23 mouse cellular contexts compared by ENCODE assay signal in the genomic region with DNA sequence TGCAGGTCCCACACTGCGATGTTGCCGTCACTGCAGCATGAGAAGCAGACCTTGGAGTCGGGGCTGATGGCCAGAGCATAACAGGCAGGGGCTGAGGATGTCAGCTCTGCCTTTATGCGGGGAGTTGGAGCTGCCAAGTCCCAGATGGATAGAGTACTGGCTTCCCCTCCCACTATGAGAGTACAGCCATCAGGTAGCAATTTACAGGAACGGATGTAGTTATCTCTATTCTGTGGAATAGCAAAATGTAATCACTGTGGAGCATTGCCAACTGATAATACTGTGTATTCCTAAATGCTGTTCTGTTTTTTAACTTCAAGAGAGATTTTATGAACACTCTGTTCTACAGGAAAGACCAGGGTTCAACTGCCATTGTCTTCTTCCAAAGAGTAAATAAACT.
DNase-seq lines count a peak whose midpoint lies in the region; ATAC-seq and TF ChIP-seq lines count a peak whose summit lies in the region.
"Had no signal": no experiment of that assay in that cellular context is flagged by ENCODE, and none has a peak within 500 bp of the region (broad histone marks: within the 10 kb centered on the region; RNA-seq: fewer than 3 reads in every experiment).

No protein-coding gene starts in this region.

- H3K9ac ChIP-seq in hindbrain, embryonic 11.5 days (ENCODE audit: low read depth, low read length), result no peak overlapping the region
- no peak overlapping the region for H3K9ac ChIP-seq in hindbrain, embryonic 16.5 days (ENCODE audit: low read depth, low read length)
- no peak overlapping the region for H3K9ac ChIP-seq in heart, embryonic 16.5 days (ENCODE audit: low read length)
- H3K9ac ChIP-seq: hindbrain, embryonic 14.5 days; intestine, embryonic 15.5 days; liver, embryonic 14.5 days had no signal

- ATAC-seq in hindbrain, embryonic 11.5 days (ENCODE audit: low FRiP score), result 0 out of 2 replicates have a peak, but pooled peaks have one; percentile 6
- ATAC-seq in hindbrain, embryonic 16.5 days, result no peak
- ATAC-seq in heart, embryonic 16.5 days (replicated peaks; ENCODE audit: extremely low read depth, insufficient read depth, low FRiP score), result peak; percentile 68
- ATAC-seq: activated CD4-positive, CD25-positive, alpha-beta regulatory T cell, adult 4 months; intestine, embryonic 15.5 days had no signal

- H3K27me3 ChIP-seq in hindbrain, embryonic 11.5 days (ENCODE audit: control insufficient read depth, insufficient read depth, low read length), result no peaks in the 10 kb centered on the region
- no peaks in the 10 kb centered on the region for H3K27me3 ChIP-seq in hindbrain, embryonic 16.5 days (replicated peaks; ENCODE audit: control insufficient read depth, insufficient read depth, low read length)
- no peaks in the 10 kb centered on the region for H3K27me3 ChIP-seq in heart, embryonic 16.5 days (ENCODE audit: control insufficient read depth, insufficient read depth, low read length)
- no peaks in the 10 kb centered on the region for H3K27me3 ChIP-seq in small intestine, adult 2 months (ENCODE audit: control insufficient read depth, insufficient read depth, low read length)
- H3K27me3 ChIP-seq: intestine, embryonic 15.5 days had no signal

- no peak for TF ChIP-seq POLR2A in small intestine, adult 2 months (IDR thresholded peaks at IDR 0.05; ENCODE audit: low read depth, low read length)

- H3K9me3 ChIP-seq in hindbrain, embryonic 11.5 days (ENCODE audit: control insufficient read depth, low read length), result no peaks in the 10 kb centered on the region
- no peaks in the 10 kb centered on the region for H3K9me3 ChIP-seq in hindbrain, embryonic 16.5 days (ENCODE audit: control insufficient read depth, low read length)
- no peaks in the 10 kb centered on the region for H3K9me3 ChIP-seq in heart, embryonic 16.5 days (replicated peaks; ENCODE audit: control insufficient read depth, low read length)
- H3K9me3 ChIP-seq: forebrain, embryonic 10.5 days; intestine, embryonic 15.5 days had no signal

- H3K27ac ChIP-seq in hindbrain, embryonic 11.5 days (ENCODE audit: low read depth, low read length), result no peak overlapping the region
- no peak overlapping the region for H3K27ac ChIP-seq in hindbrain, embryonic 16.5 days (ENCODE audit: low read depth, low read length)
- no peak overlapping the region for H3K27ac ChIP-seq in heart, embryonic 16.5 days (ENCODE audit: low read length)
- peak overlapping the region; percentile 80; the same call in 1 of the 2 replicates for H3K27ac ChIP-seq in small intestine, adult 2 months (ENCODE audit: insufficient read depth, low read depth, low read length)
- H3K27ac ChIP-seq: forebrain, embryonic 10.5 days; hindbrain, embryonic 14.5 days; intestine, embryonic 15.5 days; liver, embryonic 14.5 days; macrophage had no signal

- H3K4me1 ChIP-seq in hindbrain, embryonic 11.5 days (replicated peaks; ENCODE audit: control insufficient read depth, insufficient read depth, low read length), result no peaks in the 10 kb centered on the region
- no peaks in the 10 kb centered on the region for H3K4me1 ChIP-seq in hindbrain, embryonic 16.5 days (ENCODE audit: control insufficient read depth, insufficient read depth, low read depth, low read length)
- peaks cover 6% of the 10 kb centered on the region for H3K4me1 ChIP-seq in heart, embryonic 16.5 days (ENCODE audit: control insufficient read depth, insufficient read depth, low read length)
- H3K4me1 ChIP-seq in small intestine, adult 2 months (ENCODE audit: control insufficient read depth, insufficient read depth, insufficient read length, low read length), result peaks cover 30% of the 10 kb centered on the region
- H3K4me1 ChIP-seq: intestine, embryonic 15.5 days had no signal

- no peaks in the 10 kb centered on the region for H3K36me3 ChIP-seq in hindbrain, embryonic 11.5 days (ENCODE audit: control insufficient read depth, insufficient read depth, low read length)
- peaks cover 19% of the 10 kb centered on the region for H3K36me3 ChIP-seq in hindbrain, embryonic 16.5 days (ENCODE audit: control insufficient read depth, insufficient read depth, low read length)
- peaks cover 4% of the 10 kb centered on the region; the same call in 1 of the 2 replicates for H3K36me3 ChIP-seq in heart, embryonic 16.5 days (ENCODE audit: control insufficient read depth, insufficient read depth)
- peaks cover 11% of the 10 kb centered on the region for H3K36me3 ChIP-seq in small intestine, adult 2 months (ENCODE audit: control insufficient read depth, insufficient read depth, low read length)
- H3K36me3 ChIP-seq: G1E had no signal

- peak; percentile 87 for DNase-seq in heart, adult 11 months
- DNase-seq in heart, postnatal 25 days (ENCODE audit: low spot score), result no peak
- DNase-seq in hindbrain, embryonic 11.5 days (ENCODE audit: low spot score), result no peak
- DNase-seq in adipocyte (ENCODE audit: low spot score), result no peak
- no peak for DNase-seq in urinary bladder, adult 18-20 months (ENCODE audit: low spot score in 2 of 2)
- DNase-seq: adrenal gland, postnatal 14 days; cerebellum, adult 11 months; cerebellum, postnatal 25 days; kidney, postnatal 36 days; layer of hippocampus, adult 9-11 months; right cerebral cortex, postnatal 25 days; thymus, postnatal 4 days had no signal

- no peak overlapping the region for H3K4me2 ChIP-seq in hindbrain, embryonic 11.5 days (replicated peaks; ENCODE audit: low read depth, low read length)
- H3K4me2 ChIP-seq in hindbrain, embryonic 16.5 days (ENCODE audit: low read length), result no peak overlapping the region
- H3K4me2 ChIP-seq in heart, embryonic 16.5 days (ENCODE audit: low read depth, low read length), result no peak overlapping the region
- H3K4me2 ChIP-seq: hindbrain, embryonic 14.5 days; intestine, embryonic 15.5 days; midbrain, embryonic 11.5 days had no signal

- 91% methylated on average over 5 of the region's 5 CpGs for WGBS in hindbrain, embryonic 11.5 days
- 72% methylated on average over 5 of the region's 5 CpGs for WGBS in hindbrain, embryonic 16.5 days
- whole genome bisulfite sequencing in heart, embryonic 16.5 days, result 30% methylated on average over 5 of the region's 5 CpGs
- 35% methylated on average over 5 of the region's 5 CpGs for WGBS in small intestine, adult 2 months

- no peak overlapping the region for H3K4me3 ChIP-seq in hindbrain, embryonic 11.5 days (ENCODE audit: low read depth, low read length)
- no peak overlapping the region for H3K4me3 ChIP-seq in hindbrain, embryonic 16.5 days (ENCODE audit: low read length)
- no peak overlapping the region for H3K4me3 ChIP-seq in heart, embryonic 16.5 days (ENCODE audit: low read length)
- no peak overlapping the region for H3K4me3 ChIP-seq in small intestine, adult 2 months (ENCODE audit: low read depth, low read length)
- H3K4me3 ChIP-seq: forebrain, embryonic 10.5 days; intestine, embryonic 15.5 days had no signal

- no peak for TF ChIP-seq CTCF in small intestine, adult 2 months (IDR thresholded peaks at IDR 0.05; ENCODE audit: extremely low read depth, insufficient read length, insufficient replicate concordance, low read depth, low read length)

- intact Hi-C loops in heart, postnatal 25 days (cut with DNase I), result no loop called here
